10 mouse cellular contexts compared by ENCODE assay signal in the genomic region with DNA sequence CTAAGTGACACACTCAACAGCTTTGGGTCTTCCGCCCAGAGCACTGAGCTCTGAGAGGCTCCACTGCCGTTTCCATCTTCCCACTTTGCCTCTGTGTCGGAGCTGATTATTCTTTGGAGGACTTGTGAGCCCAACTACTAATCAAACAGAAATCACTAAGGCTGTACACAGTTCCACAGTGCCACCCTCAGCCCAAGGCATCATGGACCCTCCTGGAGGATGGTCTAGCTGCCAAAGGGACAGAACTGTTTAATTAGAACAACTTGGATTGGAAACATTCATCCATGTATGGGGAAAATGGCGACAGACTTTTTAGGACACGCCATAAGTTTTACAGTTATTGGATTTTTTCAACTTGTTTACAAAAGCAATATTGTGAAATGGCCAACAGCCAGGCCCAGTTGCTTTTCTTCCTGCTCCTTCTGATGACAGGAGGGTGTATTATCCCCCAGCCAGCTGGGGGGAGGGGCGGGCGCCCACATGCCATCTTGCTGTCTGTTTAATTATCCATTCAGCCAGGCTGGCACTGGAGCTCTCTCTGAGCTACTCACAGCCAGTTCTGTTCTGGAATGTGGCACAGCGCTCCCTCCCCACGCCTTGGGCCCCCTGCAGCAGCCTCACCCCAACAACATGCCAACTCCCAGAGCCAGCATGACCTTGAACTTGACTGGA.
A peak's percentile ranks its signal among the peaks of the same experiment; 100 is the strongest.
DNase-seq lines count a peak whose midpoint lies in the region; ATAC-seq and TF ChIP-seq lines count a peak whose summit lies in the region.
"Had no signal": no experiment of that assay in that cellular context is flagged by ENCODE, and none has a peak within 500 bp of the region (broad histone marks: within the 10 kb centered on the region; RNA-seq: fewer than 3 reads in every experiment).

No protein-coding gene starts in this region.

- H3K4me2 ChIP-seq in intestine, embryonic 16.5 days (ENCODE audit: low read depth, low read length): no peak overlapping the region
- H3K4me2 ChIP-seq in intestine, postnatal 0 days (replicated peaks; ENCODE audit: low read depth): no peak overlapping the region
- no peak overlapping the region for H3K4me2 ChIP-seq in forebrain, embryonic 16.5 days (ENCODE audit: low read length)
- H3K4me2 ChIP-seq: embryonic facial prominence, embryonic 12.5 days; neural tube, embryonic 12.5 days had no signal

- peaks cover 6% of the 10 kb centered on the region for H3K4me1 ChIP-seq in intestine, embryonic 16.5 days (ENCODE audit: control insufficient read depth, insufficient read depth, low read length)
- no peaks in the 10 kb centered on the region for H3K4me1 ChIP-seq in intestine, postnatal 0 days (replicated peaks; ENCODE audit: control insufficient read depth, insufficient read depth, low read length)
- H3K4me1 ChIP-seq in forebrain, embryonic 16.5 days (replicated peaks; ENCODE audit: control insufficient read depth, insufficient read depth, low read length): peaks cover 10% of the 10 kb centered on the region
- peaks cover 21% of the 10 kb centered on the region for H3K4me1 ChIP-seq in limb, embryonic 10.5 days

- no peak overlapping the region for H3K27ac ChIP-seq in intestine, embryonic 16.5 days (ENCODE audit: low read length)
- no peak overlapping the region for H3K27ac ChIP-seq in intestine, postnatal 0 days (ENCODE audit: low read depth, low read length)
- H3K27ac ChIP-seq in forebrain, embryonic 16.5 days (ENCODE audit: low read length): peak overlapping the region; percentile 37; the same call in 1 of the 2 replicates
- no peak overlapping the region for H3K27ac ChIP-seq in limb, embryonic 10.5 days
- H3K27ac ChIP-seq: embryonic facial prominence, embryonic 12.5 days; neural tube, embryonic 12.5 days had no signal

- no peaks in the 10 kb centered on the region for H3K9me3 ChIP-seq in intestine, embryonic 16.5 days (ENCODE audit: control insufficient read depth, low read length)
- H3K9me3 ChIP-seq in intestine, postnatal 0 days (ENCODE audit: control insufficient read depth): no peaks in the 10 kb centered on the region
- H3K9me3 ChIP-seq in forebrain, embryonic 16.5 days (ENCODE audit: control insufficient read depth, low read length): no peaks in the 10 kb centered on the region
- no peaks in the 10 kb centered on the region for H3K9me3 ChIP-seq in limb, embryonic 10.5 days (replicated peaks)
- H3K9me3 ChIP-seq: embryonic facial prominence, embryonic 12.5 days; neural tube, embryonic 12.5 days had no signal

- H3K4me3 ChIP-seq in intestine, embryonic 16.5 days (ENCODE audit: low read length): no peak overlapping the region
- H3K4me3 ChIP-seq in intestine, postnatal 0 days (ENCODE audit: low read depth, low read length): no peak overlapping the region
- no peak overlapping the region for H3K4me3 ChIP-seq in forebrain, embryonic 16.5 days (replicated peaks; ENCODE audit: low read length)
- no peak overlapping the region for H3K4me3 ChIP-seq in limb, embryonic 10.5 days
- H3K4me3 ChIP-seq: embryonic facial prominence, embryonic 12.5 days; neural tube, embryonic 12.5 days had no signal

- H3K27me3 ChIP-seq in intestine, embryonic 16.5 days (replicated peaks; ENCODE audit: control insufficient read depth, insufficient read depth, low read length): no peaks in the 10 kb centered on the region
- no peaks in the 10 kb centered on the region for H3K27me3 ChIP-seq in intestine, postnatal 0 days (replicated peaks; ENCODE audit: control insufficient read depth, insufficient read depth, low read length)
- H3K27me3 ChIP-seq in forebrain, embryonic 16.5 days (replicated peaks; ENCODE audit: control insufficient read depth, insufficient read depth, low read length): no peaks in the 10 kb centered on the region
- H3K27me3 ChIP-seq in limb, embryonic 10.5 days (ENCODE audit: low read depth, poor library complexity, severe bottlenecking): peaks cover 8% of the 10 kb centered on the region; the same call in 1 of the 2 replicates
- H3K27me3 ChIP-seq: embryonic facial prominence, embryonic 12.5 days; neural tube, embryonic 12.5 days had no signal

- TF ChIP-seq CTCF in intestine, postnatal 0 days (IDR thresholded peaks at IDR 0.05; ENCODE audit: low read depth): no peak

- no peaks in the 10 kb centered on the region for H3K36me3 ChIP-seq in intestine, embryonic 16.5 days (ENCODE audit: control insufficient read depth, insufficient read depth, low read length)
- H3K36me3 ChIP-seq in intestine, postnatal 0 days (ENCODE audit: control insufficient read depth, insufficient read depth): no peaks in the 10 kb centered on the region
- no peaks in the 10 kb centered on the region for H3K36me3 ChIP-seq in forebrain, embryonic 16.5 days (ENCODE audit: control insufficient read depth, insufficient read depth)
- H3K36me3 ChIP-seq in limb, embryonic 10.5 days: no peaks in the 10 kb centered on the region
- H3K36me3 ChIP-seq: embryonic facial prominence, embryonic 12.5 days; neural tube, embryonic 12.5 days had no signal

- DNase-seq in kidney, postnatal 14 days: peak; percentile 72
- DNase-seq in lung, postnatal 14 days: peak; percentile 23
- no peak for DNase-seq in limb, embryonic 10.5 days (ENCODE audit: low spot score)
- DNase-seq in spleen, adult 18-20 months: no peak
- DNase-seq in natural killer cell, adult 2 months (ENCODE audit: low spot score in 2 of 2): no peak

- 0 out of 2 replicates have a peak, but pooled peaks have one; percentile 36 for ATAC-seq in intestine, embryonic 16.5 days
- no peak for ATAC-seq in intestine, postnatal 0 days
- peak; percentile 92 for ATAC-seq in forebrain, embryonic 16.5 days

- WGBS in intestine, embryonic 16.5 days: 61% methylated on average over 9 of the region's 9 CpGs
- 68% methylated on average over 9 of the region's 9 CpGs for WGBS in intestine, postnatal 0 days
- 40% methylated on average over 9 of the region's 9 CpGs for WGBS in forebrain, embryonic 16.5 days
- 83% methylated on average over 9 of the region's 9 CpGs for WGBS in limb, embryonic 10.5 days

- no peak overlapping the region for H3K9ac ChIP-seq in intestine, embryonic 16.5 days (ENCODE audit: low read depth, low read length)
- no peak overlapping the region for H3K9ac ChIP-seq in intestine, postnatal 0 days (ENCODE audit: low read depth, low read length)
- no peak overlapping the region for H3K9ac ChIP-seq in forebrain, embryonic 16.5 days (replicated peaks; ENCODE audit: low read depth, low read length)
- H3K9ac ChIP-seq: embryonic facial prominence, embryonic 12.5 days; neural tube, embryonic 12.5 days had no signal

Comparison
In these comparisons a context has a peak if more than half of its experiments do, and no peak if none do; other contexts are left out.
1. DNase-seq: peak in kidney, postnatal 14 days (single experiment) and lung, postnatal 14 days (single experiment); none in limb, embryonic 10.5 days (single experiment), spleen, adult 18-20 months (0 of 2) and natural killer cell, adult 2 months (0 of 2).